Mouse (Mus musculus) liver, embryonic 13.5 days (tissue): ENCODE results near the gene Lipt1. TPM values are rescaled to one million over a fixed set of nuclear protein-coding genes. Genes with fewer than 3 reads are reported as not detected.
A peak's percentile ranks its signal among the peaks of the same experiment; 100 is the strongest.

Source experiments
- ATAC-seq: fragments of 200-750 bp; cut with Nextera tagmentation; 2 replicates; pipeline ENCODE4 v1.8.0; 2017; ENCODE audit warnings: low read depth, mild to moderate bottlenecking, moderate number of reproducible peaks, moderate library complexity
- DNase-seq: peaks from one replicate; pipeline ENCODE4 v3.0.0; 2022
- H3K27ac ChIP-seq: fragments of 300-500 bp; sonication (generic); 2 replicates; pipeline ENCODE4 v1.5.1; 2015; ENCODE audit warnings: moderate library complexity, mild to moderate bottlenecking, inconsistent platforms
- H3K27me3 ChIP-seq: fragments of 300-500 bp; sonication (generic); 2 replicates; pipeline ENCODE4 v1.6.1; 2015; ENCODE audit warnings: mild to moderate bottlenecking, inconsistent platforms
- H3K36me3 ChIP-seq: fragments of 300-500 bp; sonication (generic); 2 replicates; pipeline ENCODE4 v1.6.1; 2015; ENCODE audit warnings: mild to moderate bottlenecking, inconsistent platforms
- H3K4me1 ChIP-seq: fragments of 300-500 bp; sonication (generic); replicated peaks from 2 replicates; pipeline ENCODE4 v1.6.1; 2015; ENCODE audit warnings: inconsistent platforms
- H3K4me2 ChIP-seq: fragments of 300-500 bp; sonication (generic); 2 replicates; pipeline ENCODE4 v1.6.1; 2015; ENCODE audit warnings: inconsistent platforms, mild to moderate bottlenecking, moderate library complexity
- H3K4me3 ChIP-seq: fragments of 300-500 bp; sonication (generic); replicated peaks from 2 replicates; pipeline ENCODE4 v1.5.1; 2015; ENCODE audit warnings: mild to moderate bottlenecking, inconsistent platforms
- H3K9ac ChIP-seq: fragments of 300-500 bp; sonication (generic); 2 replicates; pipeline ENCODE4 v1.6.1; 2015; ENCODE audit warnings: mild to moderate bottlenecking, inconsistent platforms
- H3K9me3 ChIP-seq: fragments of 300-500 bp; sonication (generic); replicated peaks from 2 replicates; pipeline ENCODE4 v1.6.1; 2016; ENCODE audit warnings: inconsistent platforms
- WGBS: fragments of 180-500 bp; shearing (Covaris S2); methylation state at CpG from one replicate; pipeline ENCODE4 v1.1.7; 2015; ENCODE audit not compliant: insufficient replicate concordance; 5-methylcytosine and 5-hydroxymethylcytosine counted together
- polyA plus RNA-seq: library from polyadenylated mRNA; unstranded; fragments of >200 nt; fragmentation: Nextera tagmentation; extraction: Ambion mirVana; gene quantifications from 2 replicates; pipeline ENCODE4 v1.2.1, GENCODE M21; 2015

The Lipt1 gene
- polyA plus RNA-seq, 1 experiment from 2014 or later: 5.4 TPM

GRCm38 (mm10) chr1:37872131-37873067 is 861 bp downstream of the Lipt1 start:
- Histone ChIP-seq H3K27ac (peak overlapping the region; percentile 78), H3K4me3 (peak overlapping the region; percentile 65), H3K4me2 (peak overlapping the region; percentile 82), H3K9ac (peak overlapping the region; percentile 70), H3K4me1 (peaks cover 40% of the 10 kb centered on the region), H3K36me3 (peaks cover 27% of the 10 kb centered on the region), H3K9me3 (peaks cover 7% of the 10 kb centered on the region; the same call in 1 of the 2 replicates), H3K27me3 (no peaks in the 10 kb centered on the region)
- DNase-seq (peak; percentile 73), ATAC-seq (peak; percentile 85)
- 3% methylated on average over 33 of the region's 33 CpGs for WGBS

- H3K4me3 ChIP-seq: peak overlapping the region; percentile 65
- peak overlapping the region; percentile 70 for H3K9ac ChIP-seq
- no peak for DNase-seq
- peaks cover 40% of the 10 kb centered on the region for H3K4me1 ChIP-seq
- no peak for ATAC-seq
- H3K4me2 ChIP-seq: peak overlapping the region; percentile 82
- H3K27ac ChIP-seq: peak overlapping the region; percentile 78; the same call in 1 of the 2 replicates
- H3K27me3 ChIP-seq: no peaks in the 10 kb centered on the region
- WGBS: 60% methylated on average over 4 of the region's 4 CpGs
- peaks cover 34% of the 10 kb centered on the region for H3K36me3 ChIP-seq
- peaks cover 7% of the 10 kb centered on the region; the same call in 1 of the 2 replicates for H3K9me3 ChIP-seq
Observed at GRCm38 (mm10) chr1:37873157-37873556, 1.6 kb downstream of the Lipt1 start.

GRCm38 (mm10) chr1:37877736-37878460 is 6.4 kb downstream of the Lipt1 start:
- Histone ChIP-seq H3K4me3 (no peak overlapping the region), H3K27ac (no peak overlapping the region), H3K27me3 (no peaks in the 10 kb centered on the region), H3K9ac (no peak overlapping the region), H3K4me1 (peaks cover 7% of the 10 kb centered on the region), H3K9me3 (peaks cover 7% of the 10 kb centered on the region; the same call in 1 of the 2 replicates), H3K4me2 (no peak overlapping the region), H3K36me3 (peaks cover 72% of the 10 kb centered on the region)
- DNase-seq: no peak
- 86% methylated on average over 13 of the region's 13 CpGs for WGBS
- ATAC-seq: no peak

GRCm38 (mm10) chr1:37883411-37883810 is 11.9 kb downstream of the Lipt1 start:
- WGBS: 69% methylated on average over 4 of the region's 4 CpGs
- Histone ChIP-seq H3K36me3 (peaks cover 58% of the 10 kb centered on the region), H3K27me3 (no peaks in the 10 kb centered on the region), H3K27ac (no peak overlapping the region), H3K4me2 (no peak overlapping the region), H3K9ac (no peak overlapping the region), H3K4me3 (no peak overlapping the region), H3K4me1 (peaks cover 41% of the 10 kb centered on the region), H3K9me3 (no peaks in the 10 kb centered on the region)
- ATAC-seq (no peak), DNase-seq (no peak)

GRCm38 (mm10) chr1:37884451-37884850 is 12.9 kb downstream of the Lipt1 start:
- ATAC-seq: peak; percentile 55; the same call in 1 of the 2 replicates
- Histone ChIP-seq H3K9me3 (no peaks in the 10 kb centered on the region), H3K36me3 (peaks cover 47% of the 10 kb centered on the region)

GRCm38 (mm10) chr1:37889206-37889605 is 17.7 kb downstream of the Lipt1 start:
- ATAC-seq (no peak), DNase-seq (peak; percentile 14)
- 73% methylated on average over 7 of the region's 7 CpGs for WGBS
- Histone ChIP-seq H3K4me3 (peak overlapping the region; percentile 74), H3K9ac (peak overlapping the region; percentile 77), H3K4me1 (peaks cover 58% of the 10 kb centered on the region), H3K36me3 (peaks cover 25% of the 10 kb centered on the region), H3K27ac (peak overlapping the region; percentile 79), H3K27me3 (no peaks in the 10 kb centered on the region), H3K4me2 (peak overlapping the region; percentile 84), H3K9me3 (no peaks in the 10 kb centered on the region)

More at GRCm38 (mm10) chr1:37884451-37884850, 12.9 kb downstream of the Lipt1 start:
- Histone ChIP-seq H3K4me2 (no peak overlapping the region), H3K9ac (no peak overlapping the region), H3K27me3 (no peaks in the 10 kb centered on the region), H3K27ac (no peak overlapping the region), H3K4me1 (peaks cover 51% of the 10 kb centered on the region), H3K4me3 (no peak overlapping the region)
- WGBS: 51% methylated on average over 4 of the region's 4 CpGs
- peak; percentile 65 for DNase-seq

- Histone ChIP-seq H3K27me3 (no peaks in the 10 kb centered on the region), H3K9me3 (no peaks in the 10 kb centered on the region), H3K4me3 (peak within 1 kb of the TSS; percentile 74), H3K36me3 (peaks cover 26% of the 10 kb centered on the region), H3K4me1 (peaks cover 50% of the 10 kb centered on the region), H3K4me2 (peak within 1 kb of the TSS; percentile 84), H3K9ac (peak within 1 kb of the TSS; percentile 77), H3K27ac (peak within 1 kb of the TSS; percentile 79)
- under 1% methylated on average over 41 of the region's 41 CpGs for WGBS
- DNase-seq (peak; percentile 80), ATAC-seq (peak; percentile 89)
Observed at GRCm38 (mm10) chr1:37890025-37890652, 18.6 kb downstream of the Lipt1 start, which contains the start of the genes Mitd1 and Mrpl30. TSS of gene Mitd1 (minus strand) at chr1:37890411. TSS of gene Mrpl30 (plus strand) at chr1:37890477.

GRCm38 (mm10) chr1:37891400-37891799 is 19.9 kb downstream of the Lipt1 start:
- no peak for ATAC-seq
- 43% methylated on average over 3 of the region's 3 CpGs for WGBS
- Histone ChIP-seq H3K27ac (no peak overlapping the region), H3K4me2 (peak overlapping the region; percentile 84), H3K36me3 (peaks cover 38% of the 10 kb centered on the region), H3K9me3 (no peaks in the 10 kb centered on the region), H3K9ac (peak overlapping the region; percentile 77), H3K4me3 (peak overlapping the region; percentile 74), H3K4me1 (peaks cover 45% of the 10 kb centered on the region), H3K27me3 (no peaks in the 10 kb centered on the region)
- DNase-seq: no peak

GRCm38 (mm10) chr1:37894606-37895005 is 23.1 kb downstream of the Lipt1 start:
- Histone ChIP-seq H3K9ac (no peak overlapping the region), H3K4me1 (peaks cover 16% of the 10 kb centered on the region), H3K4me3 (no peak overlapping the region), H3K9me3 (no peaks in the 10 kb centered on the region), H3K27me3 (no peaks in the 10 kb centered on the region), H3K27ac (no peak overlapping the region), H3K4me2 (no peak overlapping the region), H3K36me3 (peaks cover 66% of the 10 kb centered on the region)
- ATAC-seq (no peak), DNase-seq (no peak)

GRCm38 (mm10) chr1:37899816-37900215 is 28.3 kb downstream of the Lipt1 start:
- no peak for ATAC-seq
- peaks cover 49% of the 10 kb centered on the region for H3K36me3 ChIP-seq
- WGBS: 66% methylated on average over 4 of the region's 4 CpGs
- no peaks in the 10 kb centered on the region for H3K9me3 ChIP-seq
- H3K27me3 ChIP-seq: no peaks in the 10 kb centered on the region
- no peak overlapping the region for H3K4me3 ChIP-seq
- no peak overlapping the region for H3K27ac ChIP-seq
- no peak overlapping the region for H3K9ac ChIP-seq
- DNase-seq: no peak
- H3K4me2 ChIP-seq: no peak overlapping the region
- H3K4me1 ChIP-seq: no peaks in the 10 kb centered on the region

GRCm38 (mm10) chr1:37900288-37900687 is 28.8 kb downstream of the Lipt1 start:
- no peak overlapping the region for H3K9ac ChIP-seq
- no peaks in the 10 kb centered on the region for H3K27me3 ChIP-seq
- H3K4me1 ChIP-seq: no peaks in the 10 kb centered on the region
- no peak overlapping the region for H3K4me3 ChIP-seq
- ATAC-seq (no peak), DNase-seq (no peak)
- peaks cover 45% of the 10 kb centered on the region for H3K36me3 ChIP-seq
- 69% methylated on average over 6 of the region's 6 CpGs for WGBS
- H3K4me2 ChIP-seq: no peak overlapping the region
- H3K27ac ChIP-seq: no peak overlapping the region
- no peaks in the 10 kb centered on the region for H3K9me3 ChIP-seq
